Mouse (Mus musculus) layer of hippocampus, adult 8-10 months (tissue): Measurements from ENCODE around the gene Gm20489. TPM values are rescaled to one million over a fixed set of nuclear protein-coding genes. Genes with fewer than 3 reads are reported as not detected.

Experiments
- DNase-seq, 2 experiments: peaks; one replicate each; pipeline ENCODE4 v3.0.0; 2022; ENCODE audit warnings: low spot score in 2 of 2
- total RNA-seq, 4 experiments: library from RNA; stranded (reverse); gene quantifications; 2 replicates each; pipeline ENCODE4 v1.2.4; 2022

Gm20489 gene
- under 1 TPM in 1 of 4 experiments, not detected in 3; 0.27 TPM for total RNA-seq

DNA sequence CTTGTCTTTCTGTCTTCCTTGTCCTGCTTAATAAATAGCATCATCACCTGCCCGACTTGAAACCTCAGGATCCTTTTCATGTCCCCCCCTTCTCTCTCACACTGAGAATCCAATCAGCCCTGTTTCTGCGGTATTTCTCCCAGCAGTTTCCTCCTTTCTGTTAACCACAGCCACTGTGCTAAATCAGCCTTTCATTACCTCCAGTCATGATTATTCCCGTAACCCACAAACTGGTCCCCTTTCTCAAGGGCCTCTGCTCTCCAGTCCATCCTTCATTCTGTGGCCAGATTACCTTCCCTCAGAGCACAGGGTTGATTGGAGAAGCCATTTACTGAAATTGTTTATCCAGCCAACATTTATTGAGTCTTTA lies at the start of gene Gm20489:
TSS of gene Gm20489 (minus strand) at position 269 of the 370 bp plus-strand sequence.
- DNase-seq = no peak

DNA sequence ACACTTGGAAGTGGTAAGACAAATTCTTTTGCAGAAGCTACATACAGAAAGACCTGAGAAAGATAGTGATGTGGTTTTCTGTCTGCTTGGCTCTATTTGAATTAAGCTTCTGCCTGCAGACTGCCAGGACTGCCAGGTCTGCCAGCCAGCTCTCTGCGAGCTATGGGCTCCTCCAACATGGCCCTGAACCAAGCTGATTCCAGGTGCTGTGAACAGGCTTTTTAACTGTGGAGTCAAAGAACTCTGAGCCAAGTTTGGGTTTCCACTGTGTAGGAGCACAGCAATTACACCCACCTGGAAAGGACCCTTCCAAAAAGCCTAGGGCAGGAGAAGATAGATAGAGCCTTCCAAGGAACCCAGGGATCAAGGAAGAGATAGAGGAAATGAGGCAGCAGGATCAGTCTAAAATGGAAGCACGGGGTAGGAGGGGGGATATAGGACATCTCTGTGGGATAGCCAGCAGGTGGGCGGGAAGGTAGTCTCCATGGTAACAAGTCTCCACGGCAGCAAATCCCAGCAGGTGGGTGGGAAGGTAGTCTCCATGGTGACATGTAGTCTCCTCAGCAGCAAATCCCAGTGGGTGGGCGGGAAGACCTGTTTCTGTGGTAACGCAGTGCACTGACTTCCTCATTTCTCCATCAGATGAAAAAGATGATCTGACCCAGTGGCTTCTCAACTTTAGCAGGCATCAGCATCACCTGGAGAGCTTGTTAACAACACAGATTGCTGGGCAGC lies 45.0 kb upstream of the Gm20489 start:
- DNase-seq = peak; percentile 79 to 92

DNA sequence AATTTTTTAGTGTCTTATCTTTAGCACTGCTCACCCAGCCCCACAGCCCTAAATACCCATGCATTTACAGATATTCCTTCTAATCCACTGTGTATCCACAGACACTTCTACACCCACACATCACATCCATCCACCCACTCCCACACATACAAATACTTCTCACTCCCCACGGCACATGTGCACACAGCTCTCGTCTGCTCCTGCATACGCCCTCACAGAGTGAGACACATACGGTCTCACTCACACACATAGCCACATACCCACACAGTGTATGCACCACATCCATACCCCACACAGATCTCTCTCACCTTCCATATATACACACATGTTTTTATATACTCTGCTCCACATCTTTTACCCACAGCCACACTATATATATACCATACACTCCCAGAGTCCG lies 40.5 kb upstream of the Gm20489 start:
- DNase-seq = no peak

DNA sequence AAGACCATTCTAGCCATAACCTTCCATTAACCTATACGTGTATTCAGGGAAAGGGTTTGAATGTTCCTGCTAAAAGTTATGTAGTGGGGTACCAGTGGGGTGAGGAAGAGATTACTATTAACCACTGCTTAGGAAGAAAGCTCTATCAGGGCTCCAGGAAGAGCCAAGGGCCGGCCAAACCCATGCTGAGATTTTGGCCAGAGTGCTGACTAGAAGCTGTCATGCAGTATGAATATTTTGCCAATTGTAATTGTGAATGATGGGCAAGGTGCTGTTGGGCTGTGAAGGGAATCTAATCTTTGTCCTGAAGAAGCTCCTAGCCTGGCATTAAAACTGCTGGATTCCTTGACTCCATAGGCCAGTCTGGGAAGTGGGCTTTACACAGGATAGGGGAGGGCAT lies 35.8 kb upstream of the Gm20489 start:
- DNase-seq = no peak

DNA sequence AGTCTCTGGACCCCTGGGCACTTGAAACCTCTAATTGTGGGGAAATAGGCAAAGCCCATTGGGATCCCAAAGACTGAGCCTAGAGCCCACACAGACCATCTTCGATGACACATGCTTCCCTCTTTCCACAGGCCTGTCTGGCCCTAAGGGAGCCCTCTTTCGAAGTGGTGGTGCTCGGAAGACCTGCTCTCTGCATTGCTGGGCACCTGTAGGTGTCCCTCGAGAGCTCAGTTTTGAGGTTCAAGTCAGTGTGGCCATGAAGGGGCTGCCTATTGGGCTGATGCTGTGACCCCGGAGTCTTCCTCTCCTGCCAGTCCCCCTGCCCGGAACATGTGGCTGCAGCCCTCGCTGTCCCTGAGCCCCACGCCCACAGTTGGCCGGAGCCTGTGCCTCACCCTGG lies 32.8 kb upstream of the Gm20489 start:
- DNase-seq = no peak

DNA sequence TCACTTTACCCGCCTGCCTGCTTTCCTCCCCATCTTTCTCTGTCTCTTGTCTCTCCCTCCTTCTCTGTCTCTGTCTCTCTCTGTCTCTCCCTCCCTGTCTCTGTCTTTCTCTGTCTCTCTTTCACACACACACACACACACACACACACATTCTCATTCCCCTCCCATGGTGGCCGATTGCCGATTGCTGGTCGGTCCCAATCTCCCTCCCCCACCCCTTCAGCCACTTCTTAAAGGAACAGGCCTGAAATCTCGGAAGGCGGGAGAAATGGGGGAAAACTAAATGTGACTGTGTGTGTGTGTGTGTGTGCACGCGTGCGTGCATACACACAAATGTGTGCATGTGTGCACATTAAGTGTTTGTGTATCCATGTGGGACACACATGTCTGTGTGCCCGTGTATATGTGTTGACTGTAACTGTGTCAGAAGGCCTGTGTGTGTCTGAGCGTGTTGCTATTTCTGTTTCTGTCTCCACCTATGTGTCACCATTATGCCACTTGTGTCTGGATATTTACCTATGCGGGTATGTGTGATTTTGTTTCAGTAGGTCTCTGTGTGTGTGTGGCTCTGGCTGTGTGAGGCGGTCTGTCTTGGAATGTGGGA lies 31.7 kb upstream of the Gm20489 start:
- no peak for DNase-seq

DNA sequence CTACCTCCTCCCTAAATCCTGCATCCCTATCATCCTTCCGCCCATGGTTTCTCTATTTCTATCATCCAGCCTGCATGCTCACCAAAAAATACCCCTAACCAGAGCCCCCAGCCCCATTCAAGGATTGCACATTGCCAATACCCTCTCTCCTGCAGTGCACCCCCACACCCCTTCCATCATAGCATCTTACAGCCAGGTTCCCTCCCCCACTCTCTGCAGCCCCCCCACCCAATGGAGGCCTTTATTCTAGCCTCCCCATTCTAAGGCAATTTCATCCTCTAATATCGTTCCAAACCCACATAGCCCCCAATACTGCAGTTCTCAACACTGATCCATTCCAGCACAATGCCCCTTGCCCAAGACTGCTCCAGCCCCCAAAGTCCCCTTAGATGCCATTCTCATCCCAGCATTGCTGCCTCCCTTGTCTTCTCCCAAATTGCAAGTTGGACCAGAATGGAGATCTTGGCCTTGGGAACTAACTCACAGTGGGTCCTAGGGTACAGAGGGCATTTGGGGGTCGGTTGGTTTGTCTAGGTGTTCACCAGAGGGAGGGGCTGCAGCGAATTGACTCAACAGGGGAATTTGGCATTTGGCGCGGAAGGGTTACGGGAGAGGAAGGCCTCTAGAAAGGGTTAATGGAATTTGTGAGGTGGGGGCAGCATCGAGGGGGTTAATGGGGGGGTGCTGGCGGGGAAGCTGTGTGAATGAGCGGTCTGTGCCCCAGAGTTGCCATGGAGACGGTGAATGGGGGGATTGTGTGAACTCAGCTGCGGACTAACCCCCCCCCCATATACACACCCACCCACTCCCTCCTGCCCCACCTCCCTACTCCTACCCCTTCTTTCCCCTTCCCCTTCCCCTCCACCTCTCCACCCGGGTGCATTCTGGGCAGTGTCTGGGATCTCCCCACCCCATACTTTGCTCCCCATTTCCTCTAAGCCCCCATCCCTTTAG lies 30.9 kb upstream of the Gm20489 start:
- no peak for DNase-seq

DNA sequence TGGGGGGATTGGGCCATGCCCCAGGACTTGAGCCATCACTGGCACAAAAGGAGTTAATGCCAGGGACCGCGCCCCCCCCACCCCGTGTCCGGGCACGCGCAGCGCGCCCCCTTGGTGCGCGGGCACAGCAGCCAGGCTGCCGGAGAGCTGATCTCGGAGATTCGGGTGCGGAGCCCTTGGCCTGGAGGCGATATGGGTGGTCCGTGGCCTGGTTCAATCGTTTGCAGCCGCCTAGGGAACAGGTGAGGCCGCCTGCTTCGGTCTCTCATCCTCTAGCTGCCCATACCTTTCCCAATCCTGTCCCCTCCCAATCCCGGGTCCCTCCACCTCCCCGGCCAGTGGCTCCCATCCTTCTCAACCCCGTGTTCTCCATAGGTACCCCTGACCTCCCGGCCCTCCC lies 30.2 kb upstream of the Gm20489 start, which contains the start of gene Nlgn3:
TSS of gene Nlgn3 (plus strand) at position 114 of the 400 bp plus-strand sequence.
- peak in 1 of 2 experiments; percentile 39 for DNase-seq

DNA sequence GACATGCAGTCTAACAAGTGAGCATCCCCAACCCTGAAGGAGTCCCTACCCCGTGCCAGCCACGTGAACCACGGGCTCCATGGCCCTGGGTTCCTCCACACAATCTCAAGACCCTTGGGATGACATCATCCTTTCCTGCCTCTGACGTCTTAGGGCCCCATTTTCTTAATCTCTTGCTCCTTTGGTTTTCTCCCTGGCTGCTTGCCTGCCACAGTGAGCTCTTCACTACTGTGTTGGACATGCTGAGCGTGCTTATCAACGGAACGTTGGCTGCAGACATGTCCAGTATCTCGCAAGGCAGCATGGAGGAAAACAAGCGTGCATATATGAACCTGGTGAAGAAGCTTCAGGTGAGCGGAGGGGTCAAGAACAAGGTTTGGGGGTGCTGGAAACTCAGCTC lies 21.3 kb upstream of the Gm20489 start:
- no peak for DNase-seq

DNA sequence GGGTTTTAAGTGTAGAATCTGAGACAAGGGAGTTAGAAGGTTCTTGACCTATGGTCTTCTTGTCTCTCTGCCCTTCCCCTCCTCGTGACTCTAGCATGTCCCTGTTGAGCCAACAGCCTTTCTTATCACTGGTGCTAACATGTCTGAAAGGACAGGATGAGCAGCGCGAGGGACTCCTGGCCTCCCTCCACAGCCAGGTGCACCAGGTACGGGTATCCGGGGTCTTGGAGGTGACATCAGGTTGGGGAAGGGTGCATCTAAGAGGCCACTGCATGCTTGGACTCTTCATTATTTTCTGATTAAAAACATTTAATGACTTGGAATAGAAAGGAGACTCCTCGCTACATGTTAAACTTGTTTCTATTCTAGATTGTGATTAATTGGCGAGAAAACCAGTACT lies 20.2 kb upstream of the Gm20489 start:
- no peak for DNase-seq

DNA sequence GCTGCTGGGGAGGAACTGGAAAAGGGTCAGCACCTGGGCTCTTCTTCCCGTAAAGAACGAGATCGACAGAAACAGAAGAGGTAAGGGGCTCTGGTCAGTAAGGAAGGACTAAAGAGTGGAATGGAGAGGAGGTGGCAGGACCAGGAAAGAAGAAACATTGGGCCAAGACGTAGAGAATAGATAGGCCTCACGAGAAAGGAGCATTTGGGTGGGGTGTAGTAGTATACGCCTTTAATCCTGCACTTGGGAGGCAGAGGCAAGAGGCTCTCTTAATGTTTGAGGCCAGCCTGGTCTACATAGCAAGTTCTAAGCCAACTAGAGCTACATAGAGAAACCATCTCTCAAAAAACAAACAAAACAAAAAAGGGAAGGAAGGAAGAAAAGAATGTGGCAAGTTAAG lies 19.6 kb upstream of the Gm20489 start:
- DNase-seq = no peak

DNA sequence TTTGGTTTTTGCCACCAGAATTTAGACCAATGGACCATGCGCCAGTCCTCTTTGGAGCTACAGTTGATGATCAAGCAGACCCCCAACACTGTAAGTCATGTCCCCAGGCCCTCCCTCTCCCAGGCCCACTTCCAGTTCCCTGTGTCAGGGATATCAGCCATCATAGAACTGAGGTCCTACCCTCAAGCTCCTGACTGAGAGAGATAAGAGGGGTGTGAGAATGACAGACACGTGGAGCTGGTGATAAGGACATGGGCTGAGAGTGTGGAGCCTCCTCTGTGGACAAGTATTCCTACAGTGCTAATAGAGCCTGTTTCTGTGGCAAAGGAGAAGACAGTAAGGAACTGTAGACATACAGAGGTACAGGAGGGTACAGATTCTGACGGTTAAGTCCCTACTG lies 18.7 kb upstream of the Gm20489 start:
- DNase-seq = no peak

DNA sequence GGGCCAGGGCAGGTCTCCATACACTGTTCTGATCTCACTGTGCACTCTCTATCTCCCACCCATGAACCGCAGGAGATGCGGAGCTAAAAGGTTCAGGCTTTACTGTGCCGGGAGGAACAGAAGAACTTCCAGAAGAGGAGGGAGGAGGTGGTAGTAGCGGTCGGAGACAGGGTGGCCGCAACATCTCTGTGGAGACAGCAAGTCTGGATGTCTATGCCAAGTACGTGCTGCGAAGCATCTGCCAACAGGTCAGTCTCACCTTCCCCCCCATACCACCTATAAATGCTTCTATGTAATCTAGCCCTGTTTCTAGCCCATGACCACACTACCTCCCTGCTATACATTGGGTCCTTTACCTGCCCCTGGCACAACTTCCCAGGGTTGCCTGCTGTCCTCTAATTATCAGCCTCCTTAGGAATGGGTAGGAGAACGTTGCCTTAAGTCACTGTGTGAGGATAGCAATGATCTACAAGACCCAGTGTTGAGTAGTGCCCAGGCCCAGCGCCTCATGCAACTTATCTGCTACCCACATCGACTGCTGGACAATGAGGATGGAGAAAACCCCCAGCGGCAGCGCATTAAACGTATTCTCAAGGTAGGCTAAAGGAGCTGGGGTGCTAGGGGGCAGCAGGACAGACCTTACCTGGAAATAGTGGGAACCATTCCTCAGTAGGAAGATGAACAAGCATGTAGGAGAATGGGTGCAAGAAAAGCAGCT lies 17.3 kb upstream of the Gm20489 start:
- DNase-seq = no peak

DNA sequence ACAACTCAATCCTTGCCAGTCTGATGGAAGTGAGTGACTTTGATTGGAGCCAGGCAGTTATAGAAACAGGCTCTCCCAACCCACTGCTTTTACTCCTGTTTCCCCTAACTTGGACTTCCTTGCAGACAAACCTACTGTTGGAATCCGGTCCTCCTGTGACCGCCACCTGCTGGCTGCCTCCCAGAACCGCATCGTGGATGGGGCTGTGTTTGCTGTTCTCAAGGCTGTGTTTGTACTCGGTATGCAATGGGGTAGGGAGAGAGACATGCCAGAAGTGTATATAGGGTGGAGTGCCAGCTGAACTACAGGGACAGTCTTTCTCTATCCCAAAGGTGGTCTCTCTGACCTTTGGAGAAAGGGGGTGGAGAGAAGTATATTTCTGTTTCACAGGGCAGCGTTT lies 16.7 kb upstream of the Gm20489 start:
- no peak for DNase-seq

DNA sequence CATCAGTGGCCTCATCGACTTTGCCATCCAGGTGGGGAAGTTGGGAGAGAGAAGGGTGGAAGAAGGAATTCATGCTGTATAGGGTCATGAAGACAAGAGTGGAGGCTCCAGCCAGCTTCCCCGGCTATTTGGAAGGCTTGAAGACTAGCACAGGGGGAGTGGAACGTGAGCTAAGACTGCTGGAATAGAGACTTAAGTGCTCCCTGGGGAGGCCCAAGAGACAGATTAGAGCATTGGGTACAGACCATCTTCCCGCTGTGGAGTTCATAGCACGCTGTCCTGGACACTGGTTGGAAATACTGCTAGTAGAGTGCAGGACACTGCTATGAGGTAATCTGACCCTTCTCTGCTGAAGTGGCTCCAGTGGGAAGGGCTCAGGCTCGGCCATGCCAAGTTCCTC lies 14.0 kb upstream of the Gm20489 start:
- DNase-seq = no peak

DNA sequence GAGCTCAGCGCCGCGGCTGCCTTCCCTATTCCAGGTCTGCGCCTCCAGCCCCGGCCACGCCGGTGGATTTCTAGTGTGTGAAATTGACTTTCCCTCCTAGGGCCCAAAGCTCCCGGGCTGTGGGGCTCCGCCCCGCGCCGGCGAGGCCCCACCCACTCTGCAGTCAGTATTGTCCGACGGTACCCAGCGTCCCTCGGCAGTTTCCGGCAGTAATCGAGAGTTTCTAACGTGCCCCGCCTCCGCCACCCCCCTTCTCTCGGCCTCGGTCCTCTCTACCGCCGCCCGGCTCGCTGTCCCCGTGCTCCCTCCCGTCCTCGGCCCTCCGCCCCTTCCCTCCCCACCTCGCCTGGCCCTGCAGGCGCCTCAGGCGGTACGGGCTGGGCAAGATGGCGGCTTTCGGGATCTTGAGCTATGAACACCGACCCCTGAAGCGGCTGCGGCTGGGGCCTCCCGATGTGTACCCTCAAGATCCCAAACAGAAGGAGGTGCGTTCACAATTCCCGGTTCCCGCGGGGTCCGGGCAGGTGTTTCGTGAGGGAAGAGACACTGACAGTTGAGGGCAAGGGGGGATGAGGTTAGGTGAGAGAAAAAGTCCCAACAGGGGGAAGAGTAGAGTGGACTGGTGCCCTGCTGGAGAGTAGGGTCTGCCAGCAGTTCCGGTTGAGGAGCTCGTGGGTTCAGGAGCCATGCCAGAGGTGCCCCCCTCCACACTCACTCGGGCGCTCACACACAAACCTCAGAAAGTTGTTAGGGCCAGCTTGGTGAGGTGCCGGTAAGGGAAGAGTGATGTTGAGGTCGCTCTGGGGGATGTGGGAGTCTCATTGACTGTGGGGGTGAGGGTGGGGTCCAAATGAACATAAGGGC lies 5.3 kb upstream of the Gm20489 start, which contains the start of gene Med12:
TSS of gene Med12 (plus strand) at position 156 of the 864 bp plus-strand sequence.
- DNase-seq = peak; percentile 75 to 77

DNA sequence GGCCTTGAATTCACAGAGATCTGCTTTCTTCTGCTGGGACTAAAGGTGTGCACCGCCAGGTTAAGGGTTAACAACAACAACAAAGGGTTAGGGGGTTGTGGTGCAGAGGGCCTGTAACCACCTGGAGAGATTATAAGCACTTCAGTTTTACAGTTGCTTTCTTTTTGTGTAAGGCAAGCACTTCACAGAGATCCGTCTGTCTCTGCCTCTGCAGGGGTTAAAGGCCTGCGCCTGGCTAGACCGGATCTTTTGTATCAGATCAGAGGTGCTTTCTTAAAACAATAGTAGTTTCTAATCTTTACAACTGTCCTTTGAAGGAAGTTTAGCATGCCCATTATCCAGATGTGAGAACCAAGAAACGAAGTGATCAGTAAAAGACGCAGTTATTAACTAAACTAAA lies 4.6 kb upstream of the Gm20489 start:
- no peak for DNase-seq

DNA sequence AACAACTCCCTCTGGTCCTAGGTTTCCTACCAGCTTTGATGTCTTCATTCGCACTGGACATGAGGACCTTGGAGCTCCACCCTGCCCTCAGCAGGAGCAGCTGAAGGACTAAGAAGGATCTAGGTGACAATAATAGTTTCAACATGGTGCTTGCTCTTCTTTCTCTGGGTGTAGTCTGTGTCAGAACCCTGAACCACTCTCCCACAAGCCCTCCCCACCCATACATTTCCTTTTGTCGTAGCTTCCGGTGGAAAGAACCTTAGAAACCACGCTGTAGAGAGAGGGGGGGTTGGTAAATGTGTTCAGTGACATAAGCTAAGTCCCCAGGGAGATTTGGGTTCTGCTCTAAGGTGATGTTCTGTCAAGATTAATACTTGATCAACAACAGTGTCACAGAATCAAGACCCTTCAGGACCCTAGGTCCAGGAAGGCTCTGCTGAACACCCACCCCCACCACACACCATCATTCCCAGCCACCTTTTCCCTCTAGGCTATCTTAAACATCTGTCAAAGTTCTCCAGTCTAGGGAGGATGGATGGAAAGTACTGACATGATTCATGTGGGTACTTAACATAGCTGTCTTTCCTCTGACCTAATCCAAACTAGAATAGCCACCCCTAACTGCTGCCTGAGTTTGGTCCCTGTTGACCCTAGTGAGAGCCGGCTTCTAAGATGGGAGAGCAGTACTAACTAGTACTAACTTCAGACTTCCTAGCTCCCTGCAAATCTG lies 633 bp downstream of the Gm20489 start, which contains the start of gene Il2rg:
TSS of gene Il2rg (minus strand) at position 231 of the 730 bp plus-strand sequence.
- no peak for DNase-seq

DNA sequence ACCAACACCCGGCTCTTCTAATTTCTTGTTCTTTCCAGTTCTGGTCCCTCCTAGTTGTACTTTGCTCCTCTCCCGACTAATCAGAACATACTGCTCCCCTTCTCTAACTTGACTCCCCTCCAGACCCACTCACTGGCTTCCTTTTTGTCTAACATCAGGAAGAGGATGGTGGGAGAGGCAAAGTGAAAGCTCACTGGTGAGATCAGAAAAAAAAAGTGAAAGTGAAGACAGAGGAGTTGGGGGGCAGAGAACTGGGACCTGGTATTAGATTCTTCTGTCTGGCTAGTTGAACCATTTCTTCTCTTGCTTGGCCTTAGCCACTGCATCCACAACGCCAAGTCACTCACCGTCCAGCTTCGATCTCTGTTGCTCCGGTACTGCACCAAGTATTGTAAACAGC lies 2.2 kb downstream of the Gm20489 start:
- no peak for DNase-seq

DNA sequence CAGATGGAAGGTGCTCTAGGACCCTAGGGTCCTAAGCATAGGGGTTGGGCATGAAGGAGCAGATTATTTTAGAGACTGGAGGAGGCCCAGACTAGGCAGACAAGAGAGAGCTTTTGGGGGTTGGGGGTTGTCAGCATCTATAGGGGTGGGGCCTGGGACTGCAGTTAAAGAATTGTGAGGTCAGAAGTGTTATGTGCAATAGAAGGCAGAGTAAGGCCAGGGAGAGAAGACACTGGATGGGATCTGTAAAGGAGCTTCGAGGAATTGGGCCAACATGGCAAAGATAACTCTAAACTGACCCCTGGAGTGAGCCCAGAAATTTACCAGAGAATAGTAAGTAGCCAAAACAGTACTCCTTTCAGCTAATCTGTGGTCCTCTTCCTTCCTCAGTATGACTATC lies 4.9 kb downstream of the Gm20489 start, which contains the start of gene Gm614:
TSS of gene Gm614 (minus strand) at position 101 of the 400 bp plus-strand sequence.
- DNase-seq = no peak
